Mouse (Mus musculus) heart, embryonic 14.5 days (tissue): Measurements from ENCODE around the gene Sh3d19. TPM values are rescaled to one million over a fixed set of nuclear protein-coding genes. Genes with fewer than 3 reads are reported as not detected.

Experiments used
- ATAC-seq: fragments of 200-750 bp; cut with Nextera tagmentation; 2 replicates; pipeline ENCODE4 v1.8.0; 2017; ENCODE audit warnings: low read depth, moderate TSS enrichment; ENCODE audit not compliant: insufficient number of reproducible peaks, insufficient read depth, low FRiP score
- H3K27ac ChIP-seq, 2 experiments: fragments of 200-500 bp in 1 of 2; fragments of 300-500 bp in 1 of 2; sonication (generic) in 1 of 2; replicated peaks in 1 of 2; 2 replicates each; pipeline ENCODE4 v1.5.1; 2012 to 2014; ENCODE audit warnings: low read depth in 2 of 2, low read length in 2 of 2, control low read depth in 1 of 2, mild to moderate bottlenecking in 1 of 2, mixed read lengths in 1 of 2; ENCODE audit not compliant: control insufficient read depth in 1 of 2, insufficient read depth in 1 of 2
- H3K27me3 ChIP-seq: fragments of 300-500 bp; sonication (generic); 2 replicates; pipeline ENCODE4 v1.6.1; 2014; ENCODE audit warnings: mild to moderate bottlenecking, low read length, control low read depth; ENCODE audit not compliant: control insufficient read depth, insufficient read depth
- H3K36me3 ChIP-seq: fragments of 300-500 bp; sonication (generic); 2 replicates; pipeline ENCODE4 v1.6.1; 2014; ENCODE audit warnings: mild to moderate bottlenecking, control low read depth, low read length, mixed read lengths; ENCODE audit not compliant: control insufficient read depth, insufficient read depth
- H3K4me1 ChIP-seq, 2 experiments: fragments of 200-500 bp in 1 of 2; fragments of 300-500 bp in 1 of 2; sonication (generic) in 1 of 2; 2 replicates each; pipeline ENCODE4 v1.6.1; 2012 to 2014; ENCODE audit warnings: low read length in 2 of 2, control low read depth in 1 of 2, mixed read lengths in 1 of 2; ENCODE audit not compliant: control insufficient read depth in 2 of 2, insufficient read depth in 2 of 2
- H3K4me2 ChIP-seq: fragments of 300-500 bp; sonication (generic); 2 replicates; pipeline ENCODE4 v1.6.1; 2014; ENCODE audit warnings: mild to moderate bottlenecking, low read length
- H3K4me3 ChIP-seq, 2 experiments: fragments of 200-500 bp in 1 of 2; fragments of 300-500 bp in 1 of 2; sonication (generic) in 1 of 2; 2 replicates each; pipeline ENCODE4 v1.5.1; 2012 to 2014; ENCODE audit warnings: low read length in 2 of 2, mild to moderate bottlenecking in 2 of 2, control low read depth in 1 of 2, low read depth in 1 of 2, moderate library complexity in 1 of 2; ENCODE audit not compliant: control insufficient read depth in 1 of 2, insufficient read depth in 1 of 2
- H3K9ac ChIP-seq: fragments of 300-500 bp; sonication (generic); 2 replicates; pipeline ENCODE4 v1.6.1; 2014; ENCODE audit warnings: mild to moderate bottlenecking, low read length
- H3K9me3 ChIP-seq: fragments of 300-500 bp; sonication (generic); 2 replicates; pipeline ENCODE4 v1.6.1; 2016; ENCODE audit warnings: low read length, control low read depth; ENCODE audit not compliant: control insufficient read depth
- WGBS: fragments of 180-500 bp; shearing (Covaris S2); extraction: QIAGEN DNeasy Blood & Tissue Kit; methylation state at CpG from one replicate; pipeline ENCODE4 v1.1.7; 2014; 5-methylcytosine and 5-hydroxymethylcytosine counted together
- polyA plus RNA-seq: library from polyadenylated mRNA; unstranded; fragments of >200 nt; fragmentation: Nextera tagmentation; extraction: Ambion mirVana; gene quantifications from 2 replicates; pipeline ENCODE4 v1.2.1, GENCODE M21; 2014

Sh3d19 gene
- polyA plus RNA-seq, 1 experiment from 2014 or later = 17.6 TPM

- ATAC-seq = no peak
- H3K4me1 ChIP-seq = no peaks in the 10 kb centered on the region
- H3K9ac ChIP-seq = no peak within 1 kb of the TSS
- H3K27ac ChIP-seq = no peak within 1 kb of the TSS
- no peaks in the 10 kb centered on the region for H3K27me3 ChIP-seq
- 0 out of 2 replicates have a peak, but pooled peaks cover 2% of the 10 kb centered on the region for H3K9me3 ChIP-seq
- H3K36me3 ChIP-seq = no peaks in the 10 kb centered on the region
- H3K4me3 ChIP-seq = no peak within 1 kb of the TSS
- 73% methylated on average over 17 of the region's 17 CpGs for WGBS
- no peak within 1 kb of the TSS for H3K4me2 ChIP-seq
These were observed 31.5 kb downstream of the Sh3d19 start, which contains the start of gene Prss48 for GRCm38 (mm10) chr3:86002423-86002822. Prss48 (minus strand) TSS chr3:86002491.

- H3K9me3 ChIP-seq = 0 out of 2 replicates have a peak, but pooled peaks cover 2% of the 10 kb centered on the region
- H3K4me3 ChIP-seq = no peak overlapping the region
- H3K36me3 ChIP-seq = no peaks in the 10 kb centered on the region
- H3K4me2 ChIP-seq = no peak overlapping the region
- H3K27me3 ChIP-seq = no peaks in the 10 kb centered on the region
- no peak overlapping the region for H3K27ac ChIP-seq
- ATAC-seq = no peak
- H3K9ac ChIP-seq = no peak overlapping the region
- no peaks in the 10 kb centered on the region for H3K4me1 ChIP-seq
- WGBS = 76% methylated on average over 5 of the region's 5 CpGs
These were observed 32.0 kb downstream of the Sh3d19 start for GRCm38 (mm10) chr3:86002940-86003339.

DNA sequence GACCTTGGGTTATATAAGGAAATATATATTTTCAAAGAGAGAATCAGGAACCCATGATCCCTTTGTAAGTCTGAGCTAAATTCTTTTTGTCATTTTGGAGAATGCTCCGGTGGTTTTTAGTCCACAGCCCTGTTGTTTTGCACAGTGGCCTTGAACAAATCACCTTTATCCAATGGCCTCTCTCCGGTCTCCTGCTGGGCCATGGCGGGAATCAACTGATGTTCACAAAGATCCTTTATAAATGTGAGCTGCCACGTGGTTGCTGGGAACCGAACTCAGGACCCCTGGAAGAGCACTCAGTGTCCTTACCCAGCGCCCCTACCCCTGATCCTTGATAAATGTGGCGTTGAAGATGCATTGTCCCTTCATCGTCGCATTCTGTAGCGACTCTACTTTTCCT, 33.8 kb downstream of the Sh3d19 start:
- no peak overlapping the region for H3K27ac ChIP-seq
- H3K9ac ChIP-seq = no peak overlapping the region
- WGBS = 90% methylated on average over 10 of the region's 10 CpGs
- H3K4me3 ChIP-seq = no peak overlapping the region
- H3K4me2 ChIP-seq = no peak overlapping the region
- H3K9me3 ChIP-seq = peaks cover 6% of the 10 kb centered on the region; the same call in 1 of the 2 replicates
- ATAC-seq = no peak
- no peaks in the 10 kb centered on the region for H3K36me3 ChIP-seq
- no peaks in the 10 kb centered on the region for H3K4me1 ChIP-seq
- H3K27me3 ChIP-seq = no peaks in the 10 kb centered on the region

- Histone ChIP-seq H3K27ac (no peak overlapping the region), H3K27me3 (peaks cover 20% of the 10 kb centered on the region), H3K4me3 (no peak overlapping the region), H3K4me2 (no peak overlapping the region), H3K9me3 (peaks cover 4% of the 10 kb centered on the region; the same call in 1 of the 2 replicates), H3K4me1 (peaks cover 9 to 12% of the 10 kb centered on the region in 2 experiments; a peak in 3 of 4 replicates), H3K36me3 (no peaks in the 10 kb centered on the region), H3K9ac (no peak overlapping the region)
- no peak for ATAC-seq
- 55% methylated on average over 3 of the region's 3 CpGs for WGBS
These were observed 39.7 kb downstream of the Sh3d19 start for GRCm38 (mm10) chr3:86010618-86011017.

GRCm38 (mm10) chr3:86011373-86011772, 40.5 kb downstream of the Sh3d19 start:
- no peak overlapping the region for H3K9ac ChIP-seq
- WGBS = 44% methylated on average over 6 of the region's 6 CpGs
- H3K4me2 ChIP-seq = no peak overlapping the region
- peaks cover 26% of the 10 kb centered on the region for H3K27me3 ChIP-seq
- no peak overlapping the region for H3K4me3 ChIP-seq
- peaks cover 9 to 12% of the 10 kb centered on the region in 2 experiments; a peak in 3 of 4 replicates for H3K4me1 ChIP-seq
- no peak for ATAC-seq
- H3K27ac ChIP-seq = no peak overlapping the region
- peaks cover 4% of the 10 kb centered on the region; the same call in 1 of the 2 replicates for H3K9me3 ChIP-seq
- no peaks in the 10 kb centered on the region for H3K36me3 ChIP-seq

- Histone ChIP-seq H3K4me2 (no peak overlapping the region), H3K4me1 (peaks cover 9 to 12% of the 10 kb centered on the region in 2 experiments; a peak in 3 of 4 replicates), H3K4me3 (no peak overlapping the region), H3K9me3 (peaks cover 4% of the 10 kb centered on the region; the same call in 1 of the 2 replicates), H3K27ac (no peak overlapping the region), H3K36me3 (no peaks in the 10 kb centered on the region), H3K9ac (no peak overlapping the region), H3K27me3 (peaks cover 29% of the 10 kb centered on the region)
- WGBS = 63% methylated on average over 3 of the region's 3 CpGs
- no peak for ATAC-seq
These were observed 40.9 kb downstream of the Sh3d19 start for GRCm38 (mm10) chr3:86011833-86012232.

DNA sequence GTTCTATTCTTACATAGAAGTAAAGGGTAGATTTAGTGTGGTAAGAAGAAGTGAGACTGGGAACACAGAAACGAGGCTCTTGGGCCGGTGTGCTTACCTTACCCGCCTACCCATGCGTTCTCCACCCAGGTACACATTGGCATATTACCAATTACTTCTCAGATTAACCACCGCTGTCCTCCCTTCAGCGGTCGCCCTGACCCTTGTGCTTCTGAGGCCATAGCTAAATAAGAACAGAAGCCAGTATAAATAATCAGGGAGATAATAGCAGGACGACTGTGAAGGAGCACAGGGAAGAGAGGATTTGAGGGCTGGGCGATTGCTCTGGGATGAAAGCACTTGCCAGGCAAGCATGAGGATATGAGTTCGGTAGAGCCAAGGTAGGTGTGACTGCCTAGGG, 42.9 kb downstream of the Sh3d19 start:
- WGBS = 70% methylated on average over 10 of the region's 10 CpGs

GRCm38 (mm10) chr3:86016965-86017364, 46.1 kb downstream of the Sh3d19 start:
- whole genome bisulfite sequencing = 81% methylated on average over 1 of the region's 1 CpGs
- Histone ChIP-seq H3K4me1 (peaks cover 4 to 5% of the 10 kb centered on the region in 2 experiments; a peak in 1 of 4 replicates), H3K4me2 (no peak overlapping the region), H3K9ac (no peak overlapping the region), H3K27me3 (peaks cover 43% of the 10 kb centered on the region), H3K9me3 (no peaks in the 10 kb centered on the region), H3K4me3 (no peak overlapping the region), H3K27ac (no peak overlapping the region), H3K36me3 (no peaks in the 10 kb centered on the region)
- no peak for ATAC-seq

More for the DNA sequence above, 42.9 kb downstream of the Sh3d19 start:
- Histone ChIP-seq H3K9ac (no peak overlapping the region), H3K27ac (no peak overlapping the region), H3K9me3 (no peaks in the 10 kb centered on the region), H3K27me3 (peaks cover 31% of the 10 kb centered on the region), H3K4me1 (peaks cover 9 to 15% of the 10 kb centered on the region in 2 experiments; a peak in 3 of 4 replicates), H3K4me3 (no peak overlapping the region), H3K36me3 (no peaks in the 10 kb centered on the region), H3K4me2 (no peak overlapping the region)
- ATAC-seq = no peak
